Mouse (Mus musculus) liver, embryonic 13.5 days (tissue): ENCODE results near the gene Pqlc2. TPM values are rescaled to one million over a fixed set of nuclear protein-coding genes. Genes with fewer than 3 reads are reported as not detected.

Experiments used
- ATAC-seq: fragments of 200-750 bp; cut with Nextera tagmentation; 2 replicates; pipeline ENCODE4 v1.8.0; 2017; ENCODE audit warnings: low read depth, mild to moderate bottlenecking, moderate number of reproducible peaks, moderate library complexity
- DNase-seq: peaks from one replicate; pipeline ENCODE4 v3.0.0; 2022
- H3K27ac ChIP-seq: fragments of 300-500 bp; sonication (generic); 2 replicates; pipeline ENCODE4 v1.5.1; 2015; ENCODE audit warnings: moderate library complexity, mild to moderate bottlenecking, inconsistent platforms
- H3K27me3 ChIP-seq: fragments of 300-500 bp; sonication (generic); 2 replicates; pipeline ENCODE4 v1.6.1; 2015; ENCODE audit warnings: mild to moderate bottlenecking, inconsistent platforms
- H3K36me3 ChIP-seq: fragments of 300-500 bp; sonication (generic); 2 replicates; pipeline ENCODE4 v1.6.1; 2015; ENCODE audit warnings: mild to moderate bottlenecking, inconsistent platforms
- H3K4me1 ChIP-seq: fragments of 300-500 bp; sonication (generic); replicated peaks from 2 replicates; pipeline ENCODE4 v1.6.1; 2015; ENCODE audit warnings: inconsistent platforms
- H3K4me2 ChIP-seq: fragments of 300-500 bp; sonication (generic); 2 replicates; pipeline ENCODE4 v1.6.1; 2015; ENCODE audit warnings: inconsistent platforms, mild to moderate bottlenecking, moderate library complexity
- H3K4me3 ChIP-seq: fragments of 300-500 bp; sonication (generic); replicated peaks from 2 replicates; pipeline ENCODE4 v1.5.1; 2015; ENCODE audit warnings: mild to moderate bottlenecking, inconsistent platforms
- H3K9ac ChIP-seq: fragments of 300-500 bp; sonication (generic); 2 replicates; pipeline ENCODE4 v1.6.1; 2015; ENCODE audit warnings: mild to moderate bottlenecking, inconsistent platforms
- H3K9me3 ChIP-seq: fragments of 300-500 bp; sonication (generic); replicated peaks from 2 replicates; pipeline ENCODE4 v1.6.1; 2016; ENCODE audit warnings: inconsistent platforms
- WGBS: fragments of 180-500 bp; shearing (Covaris S2); methylation state at CpG from one replicate; pipeline ENCODE4 v1.1.7; 2015; ENCODE audit not compliant: insufficient replicate concordance; 5-methylcytosine and 5-hydroxymethylcytosine counted together
- polyA plus RNA-seq: library from polyadenylated mRNA; unstranded; fragments of >200 nt; fragmentation: Nextera tagmentation; extraction: Ambion mirVana; gene quantifications from 2 replicates; pipeline ENCODE4 v1.2.1, GENCODE M21; 2015

The Pqlc2 gene
- polyA plus RNA-seq, 1 experiment from 2014 or later: 10.3 TPM

GRCm38 (mm10) chr4:139335507-139335906 lies 25.0 kb upstream of the Pqlc2 start:
- Histone ChIP-seq H3K9me3 (no peaks in the 10 kb centered on the region), H3K4me2 (peak overlapping the region; percentile 90), H3K27ac (peak overlapping the region; percentile 99), H3K4me1 (peaks cover 70% of the 10 kb centered on the region), H3K27me3 (no peaks in the 10 kb centered on the region), H3K36me3 (no peaks in the 10 kb centered on the region), H3K9ac (peak overlapping the region; percentile 83), H3K4me3 (peak overlapping the region; percentile 66)
- WGBS: 7% methylated on average over 7 of the region's 7 CpGs
- DNase-seq: peak; percentile 78
- ATAC-seq: peak; percentile 88

- Histone ChIP-seq H3K36me3 (no peaks in the 10 kb centered on the region), H3K9me3 (no peaks in the 10 kb centered on the region), H3K4me2 (peak overlapping the region; percentile 90), H3K4me1 (peaks cover 75% of the 10 kb centered on the region), H3K4me3 (peak overlapping the region; percentile 66), H3K27ac (peak overlapping the region; percentile 99), H3K9ac (peak overlapping the region; percentile 83), H3K27me3 (no peaks in the 10 kb centered on the region)
- no peak for DNase-seq
- 42% methylated on average over 8 of the region's 9 CpGs for WGBS
- ATAC-seq: no peak
Measured at GRCm38 (mm10) chr4:139334631-139335295, 24.3 kb upstream of the Pqlc2 start.

- ATAC-seq (peak; percentile 79), DNase-seq (peak; percentile 93)
- H3K36me3 ChIP-seq: no peaks in the 10 kb centered on the region
- peaks cover 48% of the 10 kb centered on the region for H3K4me1 ChIP-seq
- H3K27ac ChIP-seq: peak overlapping the region; percentile 69
- peak overlapping the region; percentile 72 for H3K9ac ChIP-seq
- WGBS: 4% methylated on average over 10 of the region's 10 CpGs
- H3K4me3 ChIP-seq: peak overlapping the region; percentile 58
- H3K4me2 ChIP-seq: peak overlapping the region; percentile 78
- H3K9me3 ChIP-seq: no peaks in the 10 kb centered on the region
- no peaks in the 10 kb centered on the region for H3K27me3 ChIP-seq
Measured at GRCm38 (mm10) chr4:139330605-139331004, 20.1 kb upstream of the Pqlc2 start.

- no peaks in the 10 kb centered on the region for H3K4me1 ChIP-seq
- no peaks in the 10 kb centered on the region for H3K27me3 ChIP-seq
- no peak overlapping the region for H3K27ac ChIP-seq
- no peak overlapping the region for H3K4me3 ChIP-seq
- H3K9me3 ChIP-seq: no peaks in the 10 kb centered on the region
- 77% methylated on average over 4 of the region's 4 CpGs for WGBS
- ATAC-seq (no peak), DNase-seq (no peak)
- no peak overlapping the region for H3K9ac ChIP-seq
- H3K36me3 ChIP-seq: peaks cover 14% of the 10 kb centered on the region
- H3K4me2 ChIP-seq: no peak overlapping the region
Measured at GRCm38 (mm10) chr4:139319740-139320139, 9.2 kb upstream of the Pqlc2 start.

DNA sequence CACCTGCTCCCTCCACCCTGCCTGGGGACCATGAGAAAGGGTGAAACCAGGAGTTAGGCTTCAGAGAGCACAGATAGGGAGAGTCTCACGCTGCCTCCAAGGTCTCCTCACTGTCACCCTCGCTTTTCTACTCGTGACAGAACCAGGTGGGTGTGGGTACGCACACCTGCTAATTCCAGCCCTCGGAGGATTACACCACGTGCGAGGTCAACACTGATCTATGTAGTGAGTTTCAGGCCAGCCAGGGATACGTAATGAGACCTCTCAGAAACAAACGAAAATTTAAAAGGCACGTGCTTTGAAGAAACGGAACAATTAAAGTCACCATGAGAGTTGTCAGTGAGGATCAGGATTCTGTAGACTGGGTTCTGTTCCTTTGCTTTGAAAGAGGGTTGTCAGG lies 7.9 kb upstream of the Pqlc2 start:
- Histone ChIP-seq H3K9ac (no peak overlapping the region), H3K4me3 (no peak overlapping the region), H3K9me3 (no peaks in the 10 kb centered on the region), H3K4me2 (no peak overlapping the region), H3K4me1 (no peaks in the 10 kb centered on the region), H3K27ac (no peak overlapping the region), H3K36me3 (peaks cover 18% of the 10 kb centered on the region), H3K27me3 (no peaks in the 10 kb centered on the region)
- ATAC-seq: no peak
- WGBS: 82% methylated on average over 11 of the region's 11 CpGs
- no peak for DNase-seq

- Histone ChIP-seq H3K27me3 (0 out of 2 replicates have a peak, but pooled peaks cover 4% of the 10 kb centered on the region), H3K4me3 (no peak overlapping the region), H3K4me2 (no peak overlapping the region), H3K36me3 (peaks cover 11% of the 10 kb centered on the region), H3K4me1 (peaks cover 38% of the 10 kb centered on the region), H3K27ac (no peak overlapping the region), H3K9ac (no peak overlapping the region), H3K9me3 (no peaks in the 10 kb centered on the region)
- WGBS: 36% methylated on average over 4 of the region's 4 CpGs
- ATAC-seq: no peak
- no peak for DNase-seq
Measured at GRCm38 (mm10) chr4:139312632-139313031, 2.1 kb upstream of the Pqlc2 start.

DNA sequence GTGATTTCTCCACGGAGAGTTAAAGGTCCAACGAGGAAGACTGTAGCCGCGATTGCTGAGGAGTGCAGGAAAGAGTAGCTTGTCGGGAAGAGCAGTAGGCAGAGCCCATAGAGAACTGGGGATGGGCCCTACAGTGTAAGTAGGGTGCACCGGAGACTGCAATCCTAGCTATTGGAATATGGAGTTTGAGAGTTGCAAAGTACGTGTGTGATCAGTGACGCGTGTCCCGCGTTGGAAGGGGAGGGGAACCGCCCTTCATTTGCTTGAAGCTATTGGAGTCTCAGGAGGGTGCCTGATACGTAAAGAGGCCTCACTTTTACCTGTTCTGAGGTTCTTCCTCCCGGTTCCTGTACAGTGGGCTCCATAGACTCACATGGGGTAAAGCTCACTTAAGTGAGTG lies 1.2 kb upstream of the Pqlc2 start:
- Histone ChIP-seq H3K4me1 (peaks cover 38% of the 10 kb centered on the region), H3K4me3 (peak overlapping the region; percentile 88), H3K36me3 (peaks cover 11% of the 10 kb centered on the region), H3K9ac (peak overlapping the region; percentile 90), H3K27ac (no peak overlapping the region), H3K27me3 (0 out of 2 replicates have a peak, but pooled peaks cover 4% of the 10 kb centered on the region), H3K4me2 (peak overlapping the region; percentile 100), H3K9me3 (no peaks in the 10 kb centered on the region)
- DNase-seq (no peak), ATAC-seq (no peak)
- WGBS: 25% methylated on average over 14 of the region's 14 CpGs

GRCm38 (mm10) chr4:139310899-139311701 lies 592 bp upstream of the Pqlc2 start:
- ATAC-seq (peak; percentile 57), DNase-seq (no peak)
- H3K9me3 ChIP-seq: no peaks in the 10 kb centered on the region
- H3K27me3 ChIP-seq: 0 out of 2 replicates have a peak, but pooled peaks cover 4% of the 10 kb centered on the region
- H3K4me2 ChIP-seq: peak overlapping the region; percentile 100
- H3K36me3 ChIP-seq: peaks cover 11% of the 10 kb centered on the region
- H3K27ac ChIP-seq: peak overlapping the region; percentile 53
- peak overlapping the region; percentile 90 for H3K9ac ChIP-seq
- 1% methylated on average over 53 of the region's 53 CpGs for WGBS
- H3K4me3 ChIP-seq: peak overlapping the region; percentile 88
- peaks cover 41% of the 10 kb centered on the region for H3K4me1 ChIP-seq

DNA sequence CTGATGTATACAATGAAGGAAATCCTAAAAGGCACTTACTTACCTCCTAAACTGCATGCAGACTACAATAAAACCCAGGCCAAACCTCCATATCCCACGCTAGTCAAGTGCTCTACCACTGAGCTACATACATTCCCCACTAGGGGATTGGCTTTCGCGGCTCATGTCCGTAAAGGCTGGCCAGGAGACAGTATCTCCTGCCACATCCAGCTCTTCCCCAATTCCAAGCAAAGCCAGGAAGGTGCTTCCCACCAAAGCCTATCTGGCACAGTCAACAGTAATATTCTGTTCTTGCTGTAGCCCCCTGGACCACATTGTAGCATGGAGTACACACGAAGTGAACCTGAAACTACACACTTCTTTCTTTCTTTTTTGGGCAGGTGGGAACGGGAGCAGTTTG lies 857 bp downstream of the Pqlc2 start:
- no peak overlapping the region for H3K27ac ChIP-seq
- no peaks in the 10 kb centered on the region for H3K9me3 ChIP-seq
- ATAC-seq: no peak
- 0 out of 2 replicates have a peak, but pooled peaks cover 4% of the 10 kb centered on the region for H3K27me3 ChIP-seq
- peak overlapping the region; percentile 100 for H3K4me2 ChIP-seq
- H3K4me1 ChIP-seq: peaks cover 41% of the 10 kb centered on the region
- peak overlapping the region; percentile 90 for H3K9ac ChIP-seq
- H3K36me3 ChIP-seq: peaks cover 3% of the 10 kb centered on the region; the same call in 1 of the 2 replicates
- 37% methylated on average over 6 of the region's 6 CpGs for WGBS
- DNase-seq: no peak
- peak overlapping the region; percentile 88 for H3K4me3 ChIP-seq

GRCm38 (mm10) chr4:139307916-139308315 lies 2.6 kb downstream of the Pqlc2 start:
- DNase-seq (no peak), ATAC-seq (no peak)
- Histone ChIP-seq H3K9me3 (no peaks in the 10 kb centered on the region), H3K4me2 (no peak overlapping the region), H3K4me3 (no peak overlapping the region), H3K9ac (no peak overlapping the region), H3K27me3 (0 out of 2 replicates have a peak, but pooled peaks cover 4% of the 10 kb centered on the region), H3K27ac (no peak overlapping the region), H3K36me3 (no peaks in the 10 kb centered on the region), H3K4me1 (peaks cover 41% of the 10 kb centered on the region)
- WGBS: 45% methylated on average over 5 of the region's 5 CpGs

DNA sequence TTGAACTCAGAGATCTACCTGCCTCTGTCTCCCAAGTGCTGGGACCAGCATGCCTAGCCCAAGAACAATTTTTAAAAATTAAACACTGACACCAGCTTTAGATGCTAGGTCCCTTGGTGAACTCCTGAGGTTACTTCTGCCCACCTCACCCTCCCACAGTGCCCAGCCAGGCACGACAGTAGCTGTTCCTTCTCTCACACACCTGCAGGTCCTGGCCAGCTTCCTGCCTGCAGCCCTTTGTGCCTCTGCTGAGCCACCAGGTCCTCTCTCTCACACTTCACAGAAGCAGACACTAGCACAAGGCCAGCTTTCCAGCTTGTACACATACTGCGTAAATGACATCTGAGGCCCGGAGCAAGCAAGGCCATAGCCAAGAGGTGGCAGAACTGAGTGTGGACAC lies 5.0 kb downstream of the Pqlc2 start:
- H3K4me1 ChIP-seq: peaks cover 26% of the 10 kb centered on the region
- H3K9me3 ChIP-seq: no peaks in the 10 kb centered on the region
- peaks cover 6% of the 10 kb centered on the region; the same call in 1 of the 2 replicates for H3K36me3 ChIP-seq
- H3K9ac ChIP-seq: no peak overlapping the region
- no peak overlapping the region for H3K4me2 ChIP-seq
- DNase-seq (no peak), ATAC-seq (no peak)
- H3K4me3 ChIP-seq: no peak overlapping the region
- H3K27me3 ChIP-seq: no peaks in the 10 kb centered on the region
- no peak overlapping the region for H3K27ac ChIP-seq
- 83% methylated on average over 3 of the region's 3 CpGs for WGBS
